Mouse (Mus musculus) forebrain, embryonic 11.5 days (tissue): ENCODE data around the gene Pdzph1. TPM values are rescaled to one million over a fixed set of nuclear protein-coding genes. Genes with fewer than 3 reads are reported as not detected.

Experiments
- ATAC-seq: fragments of 200-750 bp; cut with Nextera tagmentation; replicated peaks from 2 replicates; pipeline ENCODE4 v1.8.0; 2017; ENCODE audit warnings: moderate TSS enrichment; ENCODE audit not compliant: low FRiP score
- DNase-seq: peaks from one replicate; pipeline ENCODE4 v3.0.0-alpha.2; 2017; ENCODE audit warnings: low spot score
- H3K27ac ChIP-seq: fragments of 300-500 bp; sonication (generic); 2 replicates; pipeline ENCODE4 v1.5.1; 2014; ENCODE audit warnings: low read depth, low read length
- H3K27me3 ChIP-seq: fragments of 300-500 bp; sonication (generic); 2 replicates; pipeline ENCODE4 v1.6.1; 2014; ENCODE audit warnings: mild to moderate bottlenecking, low read length, mixed read lengths; ENCODE audit not compliant: control insufficient read depth, insufficient read depth
- H3K36me3 ChIP-seq: fragments of 300-500 bp; sonication (generic); 2 replicates; pipeline ENCODE4 v1.6.1; 2014; ENCODE audit warnings: mild to moderate bottlenecking, low read length, moderate library complexity, mixed read lengths; ENCODE audit not compliant: control insufficient read depth, insufficient read depth
- H3K4me1 ChIP-seq: fragments of 300-500 bp; sonication (generic); replicated peaks from 2 replicates; pipeline ENCODE4 v1.6.1; 2014; ENCODE audit warnings: low read length, mixed read lengths; ENCODE audit not compliant: control insufficient read depth, insufficient read depth
- H3K4me2 ChIP-seq: fragments of 300-500 bp; sonication (generic); 2 replicates; pipeline ENCODE4 v1.6.1; 2014; ENCODE audit warnings: low read depth, mild to moderate bottlenecking, low read length, moderate library complexity, mixed read lengths; ENCODE audit not compliant: severe bottlenecking
- H3K4me3 ChIP-seq: fragments of 300-500 bp; sonication (generic); 2 replicates; pipeline ENCODE4 v1.5.1; 2014; ENCODE audit warnings: low read depth, low read length
- H3K9ac ChIP-seq: fragments of 300-500 bp; sonication (generic); 2 replicates; pipeline ENCODE4 v1.6.1; 2014; ENCODE audit warnings: low read length
- H3K9me3 ChIP-seq: fragments of 300-500 bp; sonication (generic); 2 replicates; pipeline ENCODE4 v1.6.1; 2016; ENCODE audit warnings: low read length, mixed read lengths; ENCODE audit not compliant: control insufficient read depth
- WGBS: fragments of 180-500 bp; shearing (Covaris S2); extraction: QIAGEN DNeasy Blood & Tissue Kit; methylation state at CpG from one replicate; pipeline ENCODE4 v1.1.7; 2014; 5-methylcytosine and 5-hydroxymethylcytosine counted together
- polyA plus RNA-seq: library from polyadenylated mRNA; unstranded; fragments of >200 nt; fragmentation: Nextera tagmentation; extraction: Ambion mirVana; gene quantifications from 2 replicates; pipeline ENCODE4 v1.2.1, GENCODE M21; 2014

Gene Pdzph1
- polyA plus RNA-seq, 1 experiment from 2014 or later: 27.2 TPM

- Histone ChIP-seq H3K9me3 (no peaks in the 10 kb centered on the region), H3K9ac (no peak overlapping the region), H3K27ac (peak overlapping the region; percentile 84), H3K4me2 (peak overlapping the region; percentile 19), H3K4me3 (no peak overlapping the region), H3K36me3 (no peaks in the 10 kb centered on the region), H3K27me3 (no peaks in the 10 kb centered on the region), H3K4me1 (no peaks in the 10 kb centered on the region)
- DNase-seq: peak; percentile 71
- 0% methylated on average over 2 of the region's 2 CpGs for WGBS
- peak; percentile 93 for ATAC-seq
These were observed 58.7 kb downstream of the Pdzph1 start for GRCm38 (mm10) chr17:58932279-58932982.

- no peak overlapping the region for H3K27ac ChIP-seq
- WGBS: 84% methylated on average over 10 of the region's 10 CpGs
- ATAC-seq (no peak), DNase-seq (no peak)
- no peaks in the 10 kb centered on the region for H3K27me3 ChIP-seq
- no peaks in the 10 kb centered on the region for H3K9me3 ChIP-seq
- no peak overlapping the region for H3K4me3 ChIP-seq
- H3K4me2 ChIP-seq: no peak overlapping the region
- H3K36me3 ChIP-seq: no peaks in the 10 kb centered on the region
- H3K4me1 ChIP-seq: no peaks in the 10 kb centered on the region
- H3K9ac ChIP-seq: no peak overlapping the region
These were observed 66.2 kb downstream of the Pdzph1 start for GRCm38 (mm10) chr17:58924754-58925546.

GRCm38 (mm10) chr17:58923901-58924476 is 67.2 kb downstream of the Pdzph1 start:
- no peak for DNase-seq
- no peak for ATAC-seq

GRCm38 (mm10) chr17:58923316-58923866 is 67.8 kb downstream of the Pdzph1 start:
- Histone ChIP-seq H3K27me3 (no peaks in the 10 kb centered on the region), H3K9me3 (no peaks in the 10 kb centered on the region), H3K4me1 (no peaks in the 10 kb centered on the region; the same call in 1 of the 2 replicates), H3K9ac (no peak overlapping the region), H3K36me3 (no peaks in the 10 kb centered on the region), H3K27ac (no peak overlapping the region), H3K4me3 (no peak overlapping the region), H3K4me2 (no peak overlapping the region)
- 92% methylated on average over 7 of the region's 7 CpGs for WGBS
- DNase-seq (no peak), ATAC-seq (no peak)

More at GRCm38 (mm10) chr17:58923901-58924476, 67.2 kb downstream of the Pdzph1 start:
- WGBS: 88% methylated on average over 11 of the region's 11 CpGs
- no peak overlapping the region for H3K9ac ChIP-seq
- H3K27me3 ChIP-seq: no peaks in the 10 kb centered on the region
- H3K36me3 ChIP-seq: no peaks in the 10 kb centered on the region
- no peaks in the 10 kb centered on the region for H3K9me3 ChIP-seq
- H3K27ac ChIP-seq: no peak overlapping the region
- no peaks in the 10 kb centered on the region; the same call in 1 of the 2 replicates for H3K4me1 ChIP-seq
- H3K4me2 ChIP-seq: no peak overlapping the region
- no peak overlapping the region for H3K4me3 ChIP-seq

- Histone ChIP-seq H3K36me3 (no peaks in the 10 kb centered on the region), H3K4me3 (no peak overlapping the region), H3K27ac (no peak overlapping the region), H3K27me3 (no peaks in the 10 kb centered on the region), H3K9ac (no peak overlapping the region), H3K4me2 (no peak overlapping the region), H3K9me3 (no peaks in the 10 kb centered on the region), H3K4me1 (no peaks in the 10 kb centered on the region; the same call in 1 of the 2 replicates)
- ATAC-seq (no peak), DNase-seq (no peak)
- 99% methylated on average over 2 of the region's 2 CpGs for WGBS
These were observed 68.4 kb downstream of the Pdzph1 start for GRCm38 (mm10) chr17:58922821-58923220.

- 32% methylated on average over 4 of the region's 4 CpGs for WGBS
- Histone ChIP-seq H3K4me2 (no peak overlapping the region), H3K9ac (no peak overlapping the region), H3K9me3 (no peaks in the 10 kb centered on the region), H3K4me1 (no peaks in the 10 kb centered on the region; the same call in 1 of the 2 replicates), H3K27me3 (no peaks in the 10 kb centered on the region), H3K4me3 (no peak overlapping the region), H3K27ac (no peak overlapping the region), H3K36me3 (no peaks in the 10 kb centered on the region)
- ATAC-seq (no peak; the same call in 1 of the 2 replicates), DNase-seq (no peak)
These were observed 71.2 kb downstream of the Pdzph1 start for GRCm38 (mm10) chr17:58919927-58920326.

GRCm38 (mm10) chr17:58919061-58919460 is 72.1 kb downstream of the Pdzph1 start:
- DNase-seq (peak; percentile 72), ATAC-seq (peak; percentile 93)
- Histone ChIP-seq H3K4me1 (no peaks in the 10 kb centered on the region; the same call in 1 of the 2 replicates), H3K27me3 (no peaks in the 10 kb centered on the region), H3K4me3 (no peak overlapping the region), H3K9me3 (no peaks in the 10 kb centered on the region), H3K4me2 (peak overlapping the region; percentile 26; the same call in 1 of the 2 replicates), H3K9ac (peak overlapping the region; percentile 37; the same call in 1 of the 2 replicates), H3K36me3 (no peaks in the 10 kb centered on the region), H3K27ac (no peak overlapping the region)
- 4% methylated on average over 8 of the region's 8 CpGs for WGBS

GRCm38 (mm10) chr17:58918539-58918938 is 72.6 kb downstream of the Pdzph1 start:
- H3K4me2 ChIP-seq: no peak overlapping the region
- H3K27me3 ChIP-seq: no peaks in the 10 kb centered on the region
- ATAC-seq (no peak), DNase-seq (no peak)
- 86% methylated on average over 3 of the region's 3 CpGs for whole genome bisulfite sequencing
- H3K4me1 ChIP-seq: no peaks in the 10 kb centered on the region; the same call in 1 of the 2 replicates
- H3K36me3 ChIP-seq: no peaks in the 10 kb centered on the region
- no peak overlapping the region for H3K27ac ChIP-seq
- no peaks in the 10 kb centered on the region for H3K9me3 ChIP-seq
- H3K4me3 ChIP-seq: no peak overlapping the region
- 0 out of 2 replicates have a peak overlapping the region, but pooled peaks have one; percentile 1 for H3K9ac ChIP-seq
